Mouse (Mus musculus) kidney, postnatal 0 days (tissue): ENCODE measurements around the gene P2ry13. TPM values are rescaled to one million over a fixed set of nuclear protein-coding genes. Genes with fewer than 3 reads are reported as not detected.

Experiments used
- ATAC-seq: fragments of 200-750 bp; cut with Nextera tagmentation; replicated peaks from 2 replicates; pipeline ENCODE4 v1.8.0; 2017; ENCODE audit warnings: low read depth, moderate number of reproducible peaks, moderate TSS enrichment, moderate library complexity; ENCODE audit not compliant: low FRiP score
- DNase-seq: peaks from one replicate; pipeline ENCODE4 v3.0.0-alpha.2; 2016; ENCODE audit warnings: low spot score
- H3K27ac ChIP-seq: fragments of 300-500 bp; sonication (generic); 2 replicates; pipeline ENCODE4 v1.5.1; 2014; ENCODE audit warnings: mild to moderate bottlenecking
- H3K27me3 ChIP-seq: fragments of 300-500 bp; sonication (generic); 2 replicates; pipeline ENCODE4 v1.6.1; 2014; ENCODE audit warnings: low read length, mixed read lengths; ENCODE audit not compliant: insufficient read depth
- H3K36me3 ChIP-seq: fragments of 300-500 bp; sonication (generic); 2 replicates; pipeline ENCODE4 v1.6.1; 2014; ENCODE audit warnings: low read length, mixed read lengths; ENCODE audit not compliant: insufficient read depth
- H3K4me1 ChIP-seq: fragments of 300-500 bp; sonication (generic); replicated peaks from 2 replicates; pipeline ENCODE4 v1.6.1; 2014; ENCODE audit warnings: antibody characterized with exemption, low read length, mixed read lengths; ENCODE audit not compliant: insufficient read depth
- H3K4me2 ChIP-seq: fragments of 300-500 bp; sonication (generic); 2 replicates; pipeline ENCODE4 v1.6.1; 2014; ENCODE audit warnings: mild to moderate bottlenecking, low read length, moderate library complexity, mixed read lengths
- H3K4me3 ChIP-seq: fragments of 300-500 bp; sonication (generic); replicated peaks from 2 replicates; pipeline ENCODE4 v1.5.1; 2014; ENCODE audit warnings: low read depth, low read length
- H3K9ac ChIP-seq: fragments of 300-500 bp; sonication (generic); 2 replicates; pipeline ENCODE4 v1.6.1; 2014; ENCODE audit warnings: low read depth, low read length
- H3K9me3 ChIP-seq: fragments of 300-500 bp; sonication (generic); replicated peaks from 2 replicates; pipeline ENCODE4 v1.6.1; 2016; ENCODE audit warnings: low read length, inconsistent platforms, mixed read lengths
- CTCF ChIP-seq: IDR thresholded peaks from 2 replicates; pipeline ENCODE4 v1.5.1; 2016; ENCODE audit warnings: antibody characterized with exemption, low read depth, mild to moderate bottlenecking, moderate library complexity
- WGBS: fragments of 180-500 bp; shearing (Covaris S2); extraction: QIAGEN DNeasy Blood & Tissue Kit; methylation state at CpG from one replicate; pipeline ENCODE4 v1.1.7; 2014; 5-methylcytosine and 5-hydroxymethylcytosine counted together
- polyA plus RNA-seq: library from polyadenylated mRNA; unstranded; fragments of >200 nt; fragmentation: Nextera tagmentation; extraction: Ambion mirVana; gene quantifications from 2 replicates; pipeline ENCODE4 v1.2.1, GENCODE M21; 2015

Gene P2ry13
- polyA plus RNA-seq, 1 experiment from 2014 or later = 0.86 TPM

DNA sequence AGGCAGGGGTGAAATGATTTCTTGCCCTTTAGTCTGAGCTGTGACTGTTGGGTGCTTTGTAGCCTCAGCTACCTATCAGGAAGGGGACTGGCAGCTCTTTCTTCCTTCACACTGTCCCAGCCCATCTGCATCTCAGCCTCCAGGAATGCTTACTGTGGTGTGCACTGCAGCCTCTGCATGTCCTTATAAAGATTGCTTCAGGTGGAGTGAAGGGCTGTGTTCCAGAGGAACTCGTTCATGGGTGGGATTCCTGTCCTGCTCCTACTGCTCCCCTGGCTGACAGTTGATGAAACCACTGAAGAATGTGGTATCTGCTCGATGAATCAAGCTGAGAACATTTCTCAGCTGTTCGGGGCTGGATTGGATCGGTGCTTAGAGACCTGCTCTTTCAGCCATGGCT, 23.3 kb downstream of the P2ry13 start:
- Histone ChIP-seq H3K27ac (no peak overlapping the region), H3K4me2 (no peak overlapping the region), H3K4me1 (no peaks in the 10 kb centered on the region), H3K27me3 (no peaks in the 10 kb centered on the region), H3K9me3 (no peaks in the 10 kb centered on the region), H3K9ac (no peak overlapping the region), H3K4me3 (no peak overlapping the region), H3K36me3 (no peaks in the 10 kb centered on the region)
- no peak for TF ChIP-seq CTCF
- WGBS = 72% methylated on average over 4 of the region's 4 CpGs
- DNase-seq = no peak
- no peak for ATAC-seq

DNA sequence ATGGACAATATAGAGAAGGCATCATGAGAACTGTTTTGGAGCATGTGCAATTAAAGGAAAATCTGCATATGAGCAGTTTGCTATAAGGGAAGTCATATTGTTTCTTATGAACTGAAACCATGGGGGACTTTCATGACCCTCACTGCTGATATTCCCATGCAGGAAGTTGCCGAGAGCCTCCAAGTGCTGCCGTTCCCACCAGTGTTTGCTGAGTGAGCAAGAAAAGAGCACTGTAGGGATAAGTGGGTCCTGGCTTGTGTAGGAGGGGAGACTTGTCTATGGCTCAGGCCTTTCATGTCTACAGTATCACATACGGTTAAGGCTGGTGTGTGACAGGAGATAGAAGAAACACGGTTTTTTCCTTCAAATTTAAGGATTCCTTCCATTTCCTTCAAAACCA, 25.0 kb downstream of the P2ry13 start:
- Histone ChIP-seq H3K27me3 (no peaks in the 10 kb centered on the region), H3K4me2 (no peak overlapping the region), H3K9ac (no peak overlapping the region), H3K4me1 (no peaks in the 10 kb centered on the region), H3K36me3 (no peaks in the 10 kb centered on the region), H3K4me3 (no peak overlapping the region), H3K9me3 (no peaks in the 10 kb centered on the region), H3K27ac (no peak overlapping the region)
- DNase-seq = no peak
- no peak for TF ChIP-seq CTCF
- 75% methylated on average over 4 of the region's 4 CpGs for WGBS
- ATAC-seq = no peak

DNA sequence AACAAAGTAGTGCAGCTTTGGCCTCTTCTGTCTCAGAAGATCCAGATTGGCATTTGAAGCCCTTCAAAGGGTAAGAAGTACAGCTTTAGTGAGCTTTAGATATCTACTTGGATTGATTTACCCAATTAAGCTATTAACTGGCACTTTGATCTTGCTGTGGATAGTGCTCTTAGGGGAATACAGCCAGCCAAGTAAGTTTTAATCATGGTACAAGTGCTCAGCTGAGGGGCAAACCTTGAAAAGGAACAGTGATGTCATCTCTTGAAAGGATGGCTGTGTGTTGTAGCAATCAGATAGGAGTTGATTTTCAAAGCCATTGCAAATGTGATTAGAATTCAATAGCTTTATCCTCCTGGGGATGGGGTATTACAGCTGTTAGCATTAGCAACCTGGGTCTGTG, 28.6 kb downstream of the P2ry13 start:
- Histone ChIP-seq H3K4me1 (no peaks in the 10 kb centered on the region), H3K27me3 (no peaks in the 10 kb centered on the region), H3K36me3 (no peaks in the 10 kb centered on the region), H3K4me3 (no peak overlapping the region), H3K4me2 (no peak overlapping the region), H3K27ac (no peak overlapping the region), H3K9me3 (no peaks in the 10 kb centered on the region), H3K9ac (no peak overlapping the region)
- no peak for ATAC-seq
- no peak for DNase-seq
- no peak for TF ChIP-seq CTCF

DNA sequence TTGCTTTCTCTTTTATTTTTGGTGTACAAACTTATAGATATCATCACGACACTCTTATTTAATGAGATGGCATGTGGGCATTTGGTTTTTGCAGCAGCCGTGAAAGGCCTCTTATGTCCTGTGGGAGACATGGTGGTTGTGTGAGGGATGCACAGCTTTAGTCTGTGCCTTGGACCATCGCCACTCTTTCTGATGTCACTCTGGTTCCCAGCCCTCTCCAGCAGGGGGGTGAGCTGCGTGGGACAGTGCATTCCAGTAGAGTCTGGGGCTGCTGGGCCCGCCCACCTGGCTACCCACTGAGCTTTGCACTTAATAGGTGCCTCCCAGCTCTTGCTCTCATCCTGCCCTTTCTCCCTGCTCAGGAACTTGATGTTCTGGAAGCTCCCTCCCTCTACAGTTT, 29.5 kb downstream of the P2ry13 start:
- Histone ChIP-seq H3K4me1 (no peaks in the 10 kb centered on the region), H3K9ac (no peak overlapping the region), H3K36me3 (no peaks in the 10 kb centered on the region), H3K9me3 (no peaks in the 10 kb centered on the region), H3K27me3 (no peaks in the 10 kb centered on the region), H3K4me2 (no peak overlapping the region), H3K27ac (no peak overlapping the region), H3K4me3 (no peak overlapping the region)
- WGBS = 78% methylated on average over 5 of the region's 5 CpGs
- DNase-seq = no peak
- TF ChIP-seq CTCF = no peak
- ATAC-seq = 0 out of 2 replicates have a peak, but pooled peaks have one; percentile 25

DNA sequence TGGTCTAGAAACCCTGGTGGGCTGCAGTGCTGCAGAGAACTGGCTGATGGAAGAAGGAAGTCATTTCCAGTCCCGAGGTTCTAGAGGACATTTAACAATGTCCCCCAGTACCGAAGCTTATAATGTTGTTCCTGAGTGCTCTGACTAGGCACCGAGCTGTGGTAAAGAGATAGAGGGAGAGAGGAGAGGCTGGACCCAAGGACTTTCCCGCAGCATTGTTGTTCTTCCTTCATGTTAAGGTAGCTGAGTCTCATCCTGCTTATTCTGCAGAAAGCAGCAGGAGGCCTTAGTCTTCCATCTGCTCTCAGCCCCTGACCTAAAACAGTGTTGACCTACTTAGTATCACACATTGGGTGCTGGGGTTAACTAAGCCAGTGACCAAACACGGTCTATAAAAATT, 33.8 kb downstream of the P2ry13 start:
- Histone ChIP-seq H3K4me1 (no peaks in the 10 kb centered on the region), H3K9me3 (no peaks in the 10 kb centered on the region), H3K27ac (no peak overlapping the region), H3K36me3 (no peaks in the 10 kb centered on the region), H3K27me3 (no peaks in the 10 kb centered on the region), H3K9ac (no peak overlapping the region), H3K4me2 (no peak overlapping the region), H3K4me3 (no peak overlapping the region)
- DNase-seq (no peak), ATAC-seq (no peak)
- 77% methylated on average over 5 of the region's 5 CpGs for WGBS
- TF ChIP-seq CTCF = no peak

DNA sequence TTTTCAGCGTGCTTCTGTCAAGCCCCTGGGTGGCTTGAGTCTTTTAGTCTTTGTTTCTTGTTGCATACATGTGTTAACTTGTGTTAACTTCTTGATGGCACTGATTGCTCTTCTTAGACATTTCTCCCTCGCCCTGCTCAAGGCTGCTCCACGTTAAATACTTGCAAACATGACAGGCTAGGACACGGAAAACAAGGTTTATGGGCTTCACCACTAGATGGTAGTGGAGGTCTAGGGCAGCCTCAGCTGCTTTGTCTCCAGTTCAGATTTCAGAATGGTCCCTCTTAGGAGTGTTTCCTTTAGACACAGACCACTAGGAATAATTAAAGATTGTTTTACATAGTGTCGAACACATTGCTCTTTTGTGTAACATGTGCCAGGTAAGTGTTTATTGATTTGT, 35.4 kb downstream of the P2ry13 start:
- DNase-seq (peak; percentile 86), ATAC-seq (no peak)
- peak; percentile 90 for TF ChIP-seq CTCF
- no peak overlapping the region for H3K4me3 ChIP-seq
- H3K4me2 ChIP-seq = no peak overlapping the region
- WGBS = 22% methylated on average over 5 of the region's 5 CpGs
- H3K27me3 ChIP-seq = no peaks in the 10 kb centered on the region
- no peaks in the 10 kb centered on the region for H3K9me3 ChIP-seq
- H3K36me3 ChIP-seq = no peaks in the 10 kb centered on the region
- H3K9ac ChIP-seq = no peak overlapping the region
- H3K4me1 ChIP-seq = no peaks in the 10 kb centered on the region
- no peak overlapping the region for H3K27ac ChIP-seq

DNA sequence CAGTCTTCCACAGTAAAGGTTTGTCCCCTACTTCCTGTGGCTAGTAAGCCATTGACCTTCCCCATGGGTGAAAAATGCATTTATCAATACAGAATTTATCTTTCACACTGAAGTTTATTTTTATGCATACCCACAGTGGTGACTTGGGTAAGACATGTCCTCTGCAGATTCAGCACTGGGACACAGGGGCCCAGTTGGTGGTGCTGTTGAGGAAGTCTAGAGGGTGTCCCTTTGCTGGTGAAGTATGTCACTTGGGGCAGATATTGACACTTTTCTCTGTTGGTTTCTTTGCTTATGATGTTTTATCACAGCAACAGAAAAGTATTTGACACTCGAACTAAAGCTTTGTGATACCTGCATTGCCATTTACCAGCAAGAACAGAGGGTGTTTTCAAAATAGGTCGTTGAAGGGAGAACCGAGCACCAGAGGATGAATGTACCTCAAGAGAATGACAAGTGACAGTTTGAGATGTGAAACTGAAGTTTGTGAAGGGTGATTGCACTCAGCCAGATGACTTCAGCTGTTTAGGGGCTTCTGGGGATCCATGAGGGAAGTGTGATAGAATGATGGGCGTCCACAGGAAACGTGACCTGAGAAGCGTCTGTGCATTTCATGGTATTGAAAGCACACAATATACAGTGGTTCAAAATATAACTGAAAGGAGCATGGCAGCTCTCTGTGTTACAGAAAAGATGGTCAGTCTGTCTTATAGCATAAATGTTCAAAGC, 36.1 kb downstream of the P2ry13 start:
- no peak overlapping the region for H3K27ac ChIP-seq
- no peaks in the 10 kb centered on the region for H3K9me3 ChIP-seq
- 76% methylated on average over 6 of the region's 6 CpGs for WGBS
- DNase-seq = no peak
- no peaks in the 10 kb centered on the region for H3K36me3 ChIP-seq
- H3K4me3 ChIP-seq = no peak overlapping the region
- no peak overlapping the region for H3K4me2 ChIP-seq
- no peak for TF ChIP-seq CTCF
- H3K4me1 ChIP-seq = no peaks in the 10 kb centered on the region
- H3K27me3 ChIP-seq = no peaks in the 10 kb centered on the region
- ATAC-seq = no peak
- no peak overlapping the region for H3K9ac ChIP-seq
